Mouse (Mus musculus) frontal cortex, postnatal 25 days (tissue): ENCODE results near the gene Gm3187.
"Not testable (repeated sequence)": the region's sequence is repeated elsewhere in the genome, so short reads cannot be mapped to it uniquely, and the experiment has no call there.

Experiments used
- DNase-seq, 2 experiments: peaks; one replicate each; pipeline ENCODE4 v3.0.0; 2022; ENCODE audit warnings: low spot score in 2 of 2

The Gm3187 gene

GRCm38 (mm10) chr14:5483907-5484306 lies at the start of gene Gm3187:
TSS of gene Gm3187 (plus strand) at chr14:5484207.
- not testable (repeated sequence) for DNase-seq

- not testable (repeated sequence) for DNase-seq
Observed at GRCm38 (mm10) chr14:5455367-5455766, 28.6 kb upstream of the Gm3187 start, which contains the start of gene Gm3194. TSS of gene Gm3194 (minus strand) at chr14:5455467.

- DNase-seq = not testable (repeated sequence)
Observed at GRCm38 (mm10) chr14:5460469-5460868, 23.5 kb upstream of the Gm3187 start.

- DNase-seq = not testable (repeated sequence)
Observed at GRCm38 (mm10) chr14:5477730-5478129, 6.3 kb upstream of the Gm3187 start, which contains the start of gene Gm8246. TSS of gene Gm8246 (minus strand) at chr14:5477830.

GRCm38 (mm10) chr14:5501374-5501773 lies 17.4 kb downstream of the Gm3187 start, which contains the start of gene Gm3488:
TSS of gene Gm3488 (plus strand) at chr14:5501674.
- DNase-seq = not testable (repeated sequence)

- not testable (repeated sequence) for DNase-seq
Observed at GRCm38 (mm10) chr14:5538196-5538595, 54.2 kb downstream of the Gm3187 start, which contains the start of gene Gm3532. TSS of gene Gm3532 (plus strand) at chr14:5538496.
